Mouse (Mus musculus): Measurements from ENCODE around the gene Tbc1d19. TPM values are rescaled to one million over a fixed set of nuclear protein-coding genes. Genes with fewer than 3 reads are reported as not detected.

The Tbc1d19 gene
- polyA plus RNA-seq, 1 experiment from 2014 or later, result 78.1 TPM

DNA sequence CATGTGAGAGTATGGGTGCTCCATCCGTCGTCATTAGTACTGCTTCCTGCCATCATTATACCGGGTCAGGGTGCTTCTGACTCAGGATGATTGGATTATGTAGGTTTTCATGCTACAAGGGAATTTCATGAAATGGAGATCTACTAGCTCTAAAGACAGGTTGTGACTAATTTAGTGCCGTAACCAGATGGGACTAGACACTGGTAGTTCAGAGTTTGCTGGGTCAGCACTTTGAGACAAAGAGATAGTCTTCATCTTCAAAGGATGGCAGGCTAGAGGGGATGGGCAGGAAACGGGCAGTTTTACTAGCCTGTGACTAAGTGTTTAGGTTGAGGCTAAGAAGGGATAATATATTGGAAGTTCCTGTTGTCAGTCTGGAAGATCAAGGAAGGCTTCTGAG is 31.9 kb downstream of the Tbc1d19 start:
- H3K4me2 ChIP-seq (ENCODE audit: low read depth, low read length), result no peak overlapping the region
- 76% methylated on average over 5 of the region's 5 CpGs for WGBS
- no peaks in the 10 kb centered on the region for H3K9me3 ChIP-seq (ENCODE audit: control insufficient read depth, low read length)
- H3K4me1 ChIP-seq (ENCODE audit: control insufficient read depth, insufficient read depth, low read length), result no peaks in the 10 kb centered on the region
- no peaks in the 10 kb centered on the region for H3K27me3 ChIP-seq (ENCODE audit: control insufficient read depth, insufficient read depth, low read length)
- H3K4me3 ChIP-seq (ENCODE audit: low read depth, low read length), result no peak overlapping the region
- H3K27ac ChIP-seq (ENCODE audit: low read depth, low read length), result no peak overlapping the region
- no peak for ATAC-seq (ENCODE audit: low read depth)
- H3K36me3 ChIP-seq (ENCODE audit: control insufficient read depth, insufficient read depth, low read length), result no peaks in the 10 kb centered on the region
- no peak overlapping the region for H3K9ac ChIP-seq (replicated peaks; ENCODE audit: low read depth, low read length)

DNA sequence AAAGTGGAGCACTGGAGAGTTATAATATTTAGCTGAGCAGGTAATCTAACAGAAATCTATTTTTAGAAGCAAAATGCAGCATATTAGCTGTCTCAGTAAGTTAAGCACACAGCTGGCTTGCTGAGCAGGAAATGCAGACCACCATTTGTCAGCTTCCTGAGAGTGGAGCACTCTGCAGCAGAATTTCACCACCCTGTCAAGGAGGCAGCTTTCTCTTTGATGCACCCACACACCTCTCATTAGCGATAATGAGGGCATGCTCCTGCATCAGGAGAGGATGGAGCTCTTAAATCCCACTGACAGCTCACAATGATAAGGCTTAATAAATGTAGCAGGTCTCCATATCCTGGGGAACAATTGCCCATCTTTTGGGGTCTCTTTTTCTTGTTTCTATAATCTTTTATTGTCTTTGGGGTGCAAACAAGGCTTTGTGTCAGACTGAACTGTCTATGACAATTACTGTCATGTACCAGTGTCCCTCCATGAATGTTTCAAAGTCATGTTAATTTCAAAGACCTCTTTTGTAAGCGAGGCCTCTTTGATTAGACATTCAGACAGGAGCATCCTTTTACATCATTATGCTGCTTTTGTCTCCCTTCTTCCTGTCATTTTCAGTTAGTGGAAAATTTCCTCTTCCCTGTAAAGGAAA is 39.0 kb downstream of the Tbc1d19 start:
- no peaks in the 10 kb centered on the region for H3K27me3 ChIP-seq (ENCODE audit: control insufficient read depth, insufficient read depth, low read length)
- H3K4me1 ChIP-seq (ENCODE audit: control insufficient read depth, insufficient read depth, low read length), result no peaks in the 10 kb centered on the region
- no peaks in the 10 kb centered on the region for H3K9me3 ChIP-seq (ENCODE audit: control insufficient read depth, low read length)
- no peak for ATAC-seq (ENCODE audit: low read depth)
- no peak overlapping the region for H3K27ac ChIP-seq (ENCODE audit: low read depth, low read length)
- 66% methylated on average over 2 of the region's 2 CpGs for WGBS
- no peak overlapping the region for H3K4me3 ChIP-seq (ENCODE audit: low read depth, low read length)
- H3K9ac ChIP-seq (replicated peaks; ENCODE audit: low read depth, low read length), result no peak overlapping the region
- 0 out of 2 replicates have a peak, but pooled peaks cover 4% of the 10 kb centered on the region for H3K36me3 ChIP-seq (ENCODE audit: control insufficient read depth, insufficient read depth, low read length)
- H3K4me2 ChIP-seq (ENCODE audit: low read depth, low read length), result no peak overlapping the region

- H3K27ac ChIP-seq (ENCODE audit: low read depth, low read length), result no peak overlapping the region
- H3K9ac ChIP-seq (replicated peaks; ENCODE audit: low read depth, low read length), result no peak overlapping the region
- no peaks in the 10 kb centered on the region for H3K4me1 ChIP-seq (ENCODE audit: control insufficient read depth, insufficient read depth, low read length)
- no peaks in the 10 kb centered on the region for H3K27me3 ChIP-seq (ENCODE audit: control insufficient read depth, insufficient read depth, low read length)
- ATAC-seq (ENCODE audit: low read depth), result no peak
- WGBS, result 33% methylated on average over 5 of the region's 5 CpGs
- no peak overlapping the region for H3K4me3 ChIP-seq (ENCODE audit: low read depth, low read length)
- H3K9me3 ChIP-seq (ENCODE audit: control insufficient read depth, low read length), result no peaks in the 10 kb centered on the region
- peaks cover 4% of the 10 kb centered on the region; the same call in 1 of the 2 replicates for H3K36me3 ChIP-seq (ENCODE audit: control insufficient read depth, insufficient read depth, low read length)
- no peak overlapping the region for H3K4me2 ChIP-seq (ENCODE audit: low read depth, low read length)
Measured at GRCm38 (mm10) chr5:53852574-53852973, 43.2 kb downstream of the Tbc1d19 start.

DNA sequence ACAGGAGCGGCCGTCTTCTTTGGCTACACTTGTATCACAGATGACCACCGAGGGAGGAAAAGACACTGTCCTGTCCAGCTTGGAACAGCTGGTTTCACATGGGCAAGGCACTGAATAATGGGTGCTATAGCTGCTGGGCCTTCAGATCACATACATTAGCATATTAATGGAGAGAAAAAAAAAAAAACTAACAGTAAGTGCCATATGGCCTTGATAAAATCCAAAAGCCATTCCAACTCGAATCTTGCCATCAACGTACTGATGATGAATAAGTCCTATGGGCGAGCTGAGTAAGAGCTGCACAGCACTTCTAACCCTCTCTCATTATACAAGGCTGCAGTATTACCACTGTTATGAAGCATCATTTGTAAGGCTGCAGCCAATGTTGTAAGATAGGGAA is 45.2 kb downstream of the Tbc1d19 start:
- peak; percentile 50; the same call in 1 of the 2 replicates for ATAC-seq (ENCODE audit: low read depth)
- peaks cover 4% of the 10 kb centered on the region; the same call in 1 of the 2 replicates for H3K36me3 ChIP-seq (ENCODE audit: control insufficient read depth, insufficient read depth, low read length)
- H3K27ac ChIP-seq (ENCODE audit: low read depth, low read length), result no peak overlapping the region
- WGBS, result 30% methylated on average over 6 of the region's 6 CpGs
- H3K27me3 ChIP-seq (ENCODE audit: control insufficient read depth, insufficient read depth, low read length), result no peaks in the 10 kb centered on the region
- no peaks in the 10 kb centered on the region for H3K4me1 ChIP-seq (ENCODE audit: control insufficient read depth, insufficient read depth, low read length)
- H3K9ac ChIP-seq (replicated peaks; ENCODE audit: low read depth, low read length), result no peak overlapping the region
- no peak overlapping the region for H3K4me2 ChIP-seq (ENCODE audit: low read depth, low read length)
- no peak overlapping the region for H3K4me3 ChIP-seq (ENCODE audit: low read depth, low read length)
- no peaks in the 10 kb centered on the region for H3K9me3 ChIP-seq (ENCODE audit: control insufficient read depth, low read length)

DNA sequence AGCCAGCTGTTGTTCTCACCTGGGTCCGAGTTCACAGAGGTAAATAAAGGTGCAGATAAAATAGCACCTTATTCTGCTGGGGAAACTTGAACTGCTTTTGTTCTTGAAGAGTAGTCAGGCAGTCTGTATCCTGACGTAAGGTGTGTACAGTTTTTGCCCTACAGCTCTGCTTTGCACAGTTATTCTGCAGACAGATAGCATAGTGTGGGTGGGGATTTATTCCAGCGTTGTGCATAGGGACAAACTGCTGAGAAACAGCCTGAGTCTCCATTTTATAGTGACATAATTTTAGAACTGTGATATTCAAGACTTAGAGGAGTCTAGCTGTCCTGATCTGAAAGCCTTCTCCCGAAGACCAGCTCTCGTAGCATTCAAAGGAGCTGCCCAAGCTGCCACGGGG is 46.6 kb downstream of the Tbc1d19 start:
- Histone ChIP-seq H3K9ac (replicated peaks; ENCODE audit: low read depth, low read length) (no peak overlapping the region), H3K36me3 (ENCODE audit: control insufficient read depth, insufficient read depth, low read length) (peaks cover 4% of the 10 kb centered on the region; the same call in 1 of the 2 replicates), H3K4me1 (ENCODE audit: control insufficient read depth, insufficient read depth, low read length) (no peaks in the 10 kb centered on the region), H3K27ac (ENCODE audit: low read depth, low read length) (no peak overlapping the region), H3K27me3 (ENCODE audit: control insufficient read depth, insufficient read depth, low read length) (no peaks in the 10 kb centered on the region), H3K9me3 (ENCODE audit: control insufficient read depth, low read length) (no peaks in the 10 kb centered on the region), H3K4me3 (ENCODE audit: low read depth, low read length) (no peak overlapping the region), H3K4me2 (ENCODE audit: low read depth, low read length) (no peak overlapping the region)
- ATAC-seq (ENCODE audit: low read depth), result no peak
- 88% methylated on average over 6 of the region's 6 CpGs for WGBS

GRCm38 (mm10) chr5:53865146-53865545 is 55.7 kb downstream of the Tbc1d19 start:
- H3K4me3 ChIP-seq (ENCODE audit: low read depth, low read length), result no peak overlapping the region
- H3K4me2 ChIP-seq (ENCODE audit: low read depth, low read length), result no peak overlapping the region
- no peak overlapping the region for H3K9ac ChIP-seq (replicated peaks; ENCODE audit: low read depth, low read length)
- no peak for ATAC-seq (ENCODE audit: low read depth)
- 88% methylated on average over 5 of the region's 5 CpGs for WGBS
- H3K27me3 ChIP-seq (ENCODE audit: control insufficient read depth, insufficient read depth, low read length), result no peaks in the 10 kb centered on the region
- no peak overlapping the region for H3K27ac ChIP-seq (ENCODE audit: low read depth, low read length)
- no peaks in the 10 kb centered on the region for H3K4me1 ChIP-seq (ENCODE audit: control insufficient read depth, insufficient read depth, low read length)
- peaks cover 4% of the 10 kb centered on the region; the same call in 1 of the 2 replicates for H3K36me3 ChIP-seq (ENCODE audit: control insufficient read depth, insufficient read depth, low read length)
- H3K9me3 ChIP-seq (ENCODE audit: control insufficient read depth, low read length), result no peaks in the 10 kb centered on the region

GRCm38 (mm10) chr5:53865991-53866390 is 56.6 kb downstream of the Tbc1d19 start:
- Histone ChIP-seq H3K9ac (replicated peaks; ENCODE audit: low read depth, low read length) (no peak overlapping the region), H3K27ac (ENCODE audit: low read depth, low read length) (no peak overlapping the region), H3K36me3 (ENCODE audit: control insufficient read depth, insufficient read depth, low read length) (peaks cover 4% of the 10 kb centered on the region; the same call in 1 of the 2 replicates), H3K4me3 (ENCODE audit: low read depth, low read length) (no peak overlapping the region), H3K9me3 (ENCODE audit: control insufficient read depth, low read length) (no peaks in the 10 kb centered on the region), H3K4me1 (ENCODE audit: control insufficient read depth, insufficient read depth, low read length) (no peaks in the 10 kb centered on the region), H3K27me3 (ENCODE audit: control insufficient read depth, insufficient read depth, low read length) (no peaks in the 10 kb centered on the region), H3K4me2 (ENCODE audit: low read depth, low read length) (no peak overlapping the region)
- 92% methylated on average over 6 of the region's 6 CpGs for WGBS
- ATAC-seq (ENCODE audit: low read depth), result no peak

DNA sequence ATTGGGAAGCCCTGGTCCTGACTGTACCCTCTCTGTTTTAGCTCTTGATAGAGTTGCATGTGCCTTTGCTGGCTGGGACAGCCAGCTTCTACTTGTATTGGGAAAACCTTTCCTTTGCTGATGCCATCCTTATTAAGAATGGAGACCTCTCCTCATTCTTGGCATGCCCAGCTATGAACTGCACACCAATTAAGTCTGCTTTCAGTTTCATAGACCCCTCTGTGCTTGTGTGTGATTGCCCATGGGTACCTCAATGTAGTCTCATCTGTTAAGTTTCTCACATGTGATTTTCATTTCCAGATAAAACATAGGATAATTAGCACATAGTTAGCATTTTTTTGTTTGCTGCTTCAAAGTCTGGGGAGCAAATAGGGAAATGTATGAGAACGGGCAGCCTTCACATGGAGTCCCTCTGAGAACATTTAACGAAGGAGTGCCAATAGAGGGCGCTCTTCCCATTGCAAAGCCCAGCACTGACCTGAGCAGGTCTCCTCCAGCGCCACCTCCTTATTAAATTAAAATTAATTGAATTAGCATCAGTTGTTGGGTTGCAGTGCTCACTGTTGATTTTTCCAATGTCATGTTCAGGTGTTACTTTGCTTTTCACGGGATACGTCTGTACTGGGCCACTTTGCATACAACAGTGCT is 62.4 kb downstream of the Tbc1d19 start:
- Histone ChIP-seq H3K36me3 (ENCODE audit: control insufficient read depth, insufficient read depth, low read length) (peaks cover 5% of the 10 kb centered on the region), H3K4me3 (ENCODE audit: low read depth, low read length) (no peak overlapping the region), H3K9ac (replicated peaks; ENCODE audit: low read depth, low read length) (no peak overlapping the region), H3K4me2 (ENCODE audit: low read depth, low read length) (no peak overlapping the region), H3K27ac (ENCODE audit: low read depth, low read length) (no peak overlapping the region), H3K27me3 (ENCODE audit: control insufficient read depth, insufficient read depth, low read length) (no peaks in the 10 kb centered on the region), H3K9me3 (ENCODE audit: control insufficient read depth, low read length) (no peaks in the 10 kb centered on the region), H3K4me1 (ENCODE audit: control insufficient read depth, insufficient read depth, low read length) (no peaks in the 10 kb centered on the region)
- ATAC-seq (ENCODE audit: low read depth), result peak; percentile 86; the same call in 1 of the 2 replicates
- WGBS, result 30% methylated on average over 6 of the region's 6 CpGs

GRCm38 (mm10) chr5:53874966-53875365 is 65.6 kb downstream of the Tbc1d19 start:
- H3K9me3 ChIP-seq (ENCODE audit: control insufficient read depth, low read length), result no peaks in the 10 kb centered on the region
- no peaks in the 10 kb centered on the region for H3K27me3 ChIP-seq (ENCODE audit: control insufficient read depth, insufficient read depth, low read length)
- H3K4me1 ChIP-seq (ENCODE audit: control insufficient read depth, insufficient read depth, low read length), result no peaks in the 10 kb centered on the region
- H3K9ac ChIP-seq (replicated peaks; ENCODE audit: low read depth, low read length), result no peak overlapping the region
- no peak overlapping the region for H3K27ac ChIP-seq (ENCODE audit: low read depth, low read length)
- 93% methylated on average over 3 of the region's 3 CpGs for WGBS
- H3K36me3 ChIP-seq (ENCODE audit: control insufficient read depth, insufficient read depth, low read length), result peaks cover 8% of the 10 kb centered on the region
- no peak overlapping the region for H3K4me2 ChIP-seq (ENCODE audit: low read depth, low read length)
- no peak overlapping the region for H3K4me3 ChIP-seq (ENCODE audit: low read depth, low read length)
- no peak for ATAC-seq (ENCODE audit: low read depth)
